Mouse (Mus musculus): ENCODE data around the gene Fam216a. TPM values are rescaled to one million over a fixed set of nuclear protein-coding genes. Genes with fewer than 3 reads are reported as not detected.
A peak's percentile ranks its signal among the peaks of the same experiment; 100 is the strongest.

Gene Fam216a
- polyA plus RNA-seq, 1 experiment from 2014 or later, result 155 TPM

GRCm38 (mm10) chr5:122403362-122403761, 31.2 kb upstream of the Fam216a start:
- Histone ChIP-seq H3K27ac (no peak overlapping the region), H3K4me1 (replicated peaks; ENCODE audit: control insufficient read depth, insufficient read depth, low read length) (no peaks in the 10 kb centered on the region), H3K36me3 (replicated peaks; ENCODE audit: control insufficient read depth, insufficient read depth) (peaks cover 85% of the 10 kb centered on the region), H3K4me3 (replicated peaks; ENCODE audit: low read length) (no peak overlapping the region), H3K9me3 (ENCODE audit: control insufficient read depth, low read length) (no peaks in the 10 kb centered on the region), H3K27me3 (ENCODE audit: control insufficient read depth, insufficient read depth, low read length) (no peaks in the 10 kb centered on the region), H3K9ac (no peak overlapping the region), H3K4me2 (replicated peaks) (no peak overlapping the region)
- ATAC-seq (ENCODE audit: low FRiP score) (no peak), DNase-seq (ENCODE audit: low spot score) (no peak)
- WGBS, result 95% methylated on average over 12 of the region's 12 CpGs

- Histone ChIP-seq H3K27ac (no peak overlapping the region), H3K36me3 (replicated peaks; ENCODE audit: control insufficient read depth, insufficient read depth) (peaks cover 87% of the 10 kb centered on the region), H3K4me1 (replicated peaks; ENCODE audit: control insufficient read depth, insufficient read depth, low read length) (no peaks in the 10 kb centered on the region), H3K9me3 (ENCODE audit: control insufficient read depth, low read length) (no peaks in the 10 kb centered on the region), H3K9ac (no peak overlapping the region), H3K4me3 (replicated peaks; ENCODE audit: low read length) (no peak overlapping the region), H3K27me3 (ENCODE audit: control insufficient read depth, insufficient read depth, low read length) (no peaks in the 10 kb centered on the region), H3K4me2 (replicated peaks) (no peak overlapping the region)
- no peak for ATAC-seq (ENCODE audit: low FRiP score)
- 88% methylated on average over 5 of the region's 5 CpGs for WGBS
- DNase-seq (ENCODE audit: low spot score), result no peak
Observed at GRCm38 (mm10) chr5:122402772-122403171, 30.6 kb upstream of the Fam216a start.

GRCm38 (mm10) chr5:122402160-122402559, 30.0 kb upstream of the Fam216a start:
- ATAC-seq (ENCODE audit: low FRiP score) (no peak), DNase-seq (ENCODE audit: low spot score) (no peak)
- H3K36me3 ChIP-seq (replicated peaks; ENCODE audit: control insufficient read depth, insufficient read depth), result peaks cover 88% of the 10 kb centered on the region

GRCm38 (mm10) chr5:122401303-122401640, 29.1 kb upstream of the Fam216a start:
- Histone ChIP-seq H3K4me3 (replicated peaks; ENCODE audit: low read length) (no peak overlapping the region), H3K27me3 (ENCODE audit: control insufficient read depth, insufficient read depth, low read length) (no peaks in the 10 kb centered on the region), H3K4me2 (replicated peaks) (no peak overlapping the region), H3K9ac (no peak overlapping the region), H3K9me3 (ENCODE audit: control insufficient read depth, low read length) (no peaks in the 10 kb centered on the region), H3K27ac (no peak overlapping the region), H3K36me3 (replicated peaks; ENCODE audit: control insufficient read depth, insufficient read depth) (peaks cover 85% of the 10 kb centered on the region), H3K4me1 (replicated peaks; ENCODE audit: control insufficient read depth, insufficient read depth, low read length) (no peaks in the 10 kb centered on the region)
- peak; percentile 70 for DNase-seq (ENCODE audit: low spot score)
- ATAC-seq (ENCODE audit: low FRiP score), result no peak
- WGBS, result 20% methylated on average over 8 of the region's 8 CpGs

More at GRCm38 (mm10) chr5:122402160-122402559, 30.0 kb upstream of the Fam216a start:
- Histone ChIP-seq H3K9me3 (ENCODE audit: control insufficient read depth, low read length) (no peaks in the 10 kb centered on the region), H3K9ac (no peak overlapping the region), H3K4me2 (replicated peaks) (no peak overlapping the region), H3K4me1 (replicated peaks; ENCODE audit: control insufficient read depth, insufficient read depth, low read length) (no peaks in the 10 kb centered on the region), H3K27ac (no peak overlapping the region), H3K4me3 (replicated peaks; ENCODE audit: low read length) (no peak overlapping the region), H3K27me3 (ENCODE audit: control insufficient read depth, insufficient read depth, low read length) (no peaks in the 10 kb centered on the region)
- WGBS, result 74% methylated on average over 13 of the region's 13 CpGs

GRCm38 (mm10) chr5:122400628-122401302, 28.6 kb upstream of the Fam216a start:
- Histone ChIP-seq H3K4me1 (replicated peaks; ENCODE audit: control insufficient read depth, insufficient read depth, low read length) (no peaks in the 10 kb centered on the region), H3K9me3 (ENCODE audit: control insufficient read depth, low read length) (no peaks in the 10 kb centered on the region), H3K9ac (no peak overlapping the region), H3K27me3 (ENCODE audit: control insufficient read depth, insufficient read depth, low read length) (no peaks in the 10 kb centered on the region), H3K36me3 (replicated peaks; ENCODE audit: control insufficient read depth, insufficient read depth) (peaks cover 80% of the 10 kb centered on the region), H3K27ac (no peak overlapping the region), H3K4me2 (replicated peaks) (no peak overlapping the region), H3K4me3 (replicated peaks; ENCODE audit: low read length) (no peak overlapping the region)
- WGBS, result 87% methylated on average over 18 of the region's 18 CpGs
- DNase-seq (ENCODE audit: low spot score), result no peak
- ATAC-seq (ENCODE audit: low FRiP score), result no peak

- ATAC-seq (ENCODE audit: low FRiP score) (no peak), DNase-seq (ENCODE audit: low spot score) (no peak)
- no peaks in the 10 kb centered on the region for H3K4me1 ChIP-seq (replicated peaks; ENCODE audit: control insufficient read depth, insufficient read depth, low read length)
- H3K27ac ChIP-seq, result no peak overlapping the region
- no peak overlapping the region for H3K9ac ChIP-seq
- H3K4me2 ChIP-seq (replicated peaks), result no peak overlapping the region
- no peaks in the 10 kb centered on the region for H3K27me3 ChIP-seq (ENCODE audit: control insufficient read depth, insufficient read depth, low read length)
- WGBS, result 95% methylated on average over 8 of the region's 8 CpGs
- no peaks in the 10 kb centered on the region for H3K9me3 ChIP-seq (ENCODE audit: control insufficient read depth, low read length)
- H3K36me3 ChIP-seq (replicated peaks; ENCODE audit: control insufficient read depth, insufficient read depth), result peaks cover 75% of the 10 kb centered on the region
- H3K4me3 ChIP-seq (replicated peaks; ENCODE audit: low read length), result no peak overlapping the region
Observed at GRCm38 (mm10) chr5:122399871-122400270, 27.7 kb upstream of the Fam216a start.

- H3K36me3 ChIP-seq (replicated peaks; ENCODE audit: control insufficient read depth, insufficient read depth), result peaks cover 51% of the 10 kb centered on the region
- H3K9ac ChIP-seq, result no peak overlapping the region
- 92% methylated on average over 8 of the region's 8 CpGs for WGBS
Observed at GRCm38 (mm10) chr5:122397495-122397894, 25.3 kb upstream of the Fam216a start.

GRCm38 (mm10) chr5:122396791-122397190, 24.6 kb upstream of the Fam216a start:
- H3K4me2 ChIP-seq (replicated peaks), result no peak overlapping the region
- no peak overlapping the region for H3K9ac ChIP-seq
- H3K4me3 ChIP-seq (replicated peaks; ENCODE audit: low read length), result no peak overlapping the region
- ATAC-seq (ENCODE audit: low FRiP score) (no peak), DNase-seq (ENCODE audit: low spot score) (no peak)
- peaks cover 7% of the 10 kb centered on the region for H3K4me1 ChIP-seq (replicated peaks; ENCODE audit: control insufficient read depth, insufficient read depth, low read length)
- H3K27ac ChIP-seq, result no peak overlapping the region
- H3K27me3 ChIP-seq (ENCODE audit: control insufficient read depth, insufficient read depth, low read length), result no peaks in the 10 kb centered on the region
- 92% methylated on average over 10 of the region's 10 CpGs for WGBS
- no peaks in the 10 kb centered on the region for H3K9me3 ChIP-seq (ENCODE audit: control insufficient read depth, low read length)
- peaks cover 44% of the 10 kb centered on the region for H3K36me3 ChIP-seq (replicated peaks; ENCODE audit: control insufficient read depth, insufficient read depth)

More at GRCm38 (mm10) chr5:122397495-122397894, 25.3 kb upstream of the Fam216a start:
- DNase-seq (ENCODE audit: low spot score) (no peak), ATAC-seq (ENCODE audit: low FRiP score) (no peak)
- no peak overlapping the region for H3K27ac ChIP-seq
- no peak overlapping the region for H3K4me2 ChIP-seq (replicated peaks)
- no peaks in the 10 kb centered on the region for H3K9me3 ChIP-seq (ENCODE audit: control insufficient read depth, low read length)
- peaks cover 4% of the 10 kb centered on the region for H3K4me1 ChIP-seq (replicated peaks; ENCODE audit: control insufficient read depth, insufficient read depth, low read length)
- H3K4me3 ChIP-seq (replicated peaks; ENCODE audit: low read length), result no peak overlapping the region
- no peaks in the 10 kb centered on the region for H3K27me3 ChIP-seq (ENCODE audit: control insufficient read depth, insufficient read depth, low read length)

- peaks cover 7% of the 10 kb centered on the region for H3K4me1 ChIP-seq (replicated peaks; ENCODE audit: control insufficient read depth, insufficient read depth, low read length)
- ATAC-seq (ENCODE audit: low FRiP score) (no peak), DNase-seq (ENCODE audit: low spot score) (peak; percentile 80)
- H3K36me3 ChIP-seq (replicated peaks; ENCODE audit: control insufficient read depth, insufficient read depth), result peaks cover 27% of the 10 kb centered on the region
- WGBS, result 51% methylated on average over 2 of the region's 2 CpGs
- no peak overlapping the region for H3K4me3 ChIP-seq (replicated peaks; ENCODE audit: low read length)
- no peak overlapping the region for H3K4me2 ChIP-seq (replicated peaks)
- H3K9me3 ChIP-seq (ENCODE audit: control insufficient read depth, low read length), result no peaks in the 10 kb centered on the region
- no peak overlapping the region for H3K27ac ChIP-seq
- H3K27me3 ChIP-seq (ENCODE audit: control insufficient read depth, insufficient read depth, low read length), result no peaks in the 10 kb centered on the region
- H3K9ac ChIP-seq, result no peak overlapping the region
Observed at GRCm38 (mm10) chr5:122393887-122394286, 21.7 kb upstream of the Fam216a start.
